Mouse (Mus musculus) brain, embryonic 14.5 days (tissue): ENCODE measurements around the gene Ppp2r1a.

Experiments used
- CTCF ChIP-seq: fragments of 200-500 bp; IDR thresholded peaks from 2 replicates; pipeline ENCODE4 v1.5.1; 2012; ENCODE audit warnings: inconsistent platforms, mild to moderate bottlenecking, moderate library complexity, borderline replicate concordance; ENCODE audit not compliant: insufficient read depth, insufficient read length; ENCODE audit errors: extremely low read depth
- POLR2A ChIP-seq: fragments of 200-500 bp; IDR thresholded peaks from 2 replicates; pipeline ENCODE4 v1.6.1; 2012; ENCODE audit warnings: mild to moderate bottlenecking, inconsistent platforms, borderline replicate concordance; ENCODE audit not compliant: poor library complexity, insufficient read depth, insufficient read length, severe bottlenecking; ENCODE audit errors: extremely low read depth

- no peak for TF ChIP-seq CTCF
- TF ChIP-seq POLR2A = no peak
These were observed 1.5 kb downstream of the Ppp2r1a start for GRCm38 (mm10) chr17:20946636-20947035.
